Mouse (Mus musculus) intestine, postnatal 0 days (tissue): ENCODE data around the gene Tmem115. TPM values are rescaled to one million over a fixed set of nuclear protein-coding genes. Genes with fewer than 3 reads are reported as not detected.
"Not testable (repeated sequence)": the region's sequence is repeated elsewhere in the genome, so short reads cannot be mapped to it uniquely, and the experiment has no call there.

ENCODE experiments used
- ATAC-seq: fragments of 200-750 bp; cut with Nextera tagmentation; 2 replicates; pipeline ENCODE4 v1.8.0; 2017; ENCODE audit warnings: mild to moderate bottlenecking, moderate TSS enrichment, moderate library complexity
- H3K27ac ChIP-seq: fragments of 300-500 bp; sonication (generic); 2 replicates; pipeline ENCODE4 v1.5.1; 2014; ENCODE audit warnings: mild to moderate bottlenecking, low read depth, low read length, moderate library complexity
- H3K27me3 ChIP-seq: fragments of 300-500 bp; sonication (generic); replicated peaks from 2 replicates; pipeline ENCODE4 v1.6.1; 2014; ENCODE audit warnings: low read length, mixed read lengths; ENCODE audit not compliant: control insufficient read depth, insufficient read depth
- H3K36me3 ChIP-seq: fragments of 300-500 bp; sonication (generic); 2 replicates; pipeline ENCODE4 v1.6.1; 2014; ENCODE audit warnings: mild to moderate bottlenecking, moderate library complexity; ENCODE audit not compliant: control insufficient read depth, insufficient read depth
- H3K4me1 ChIP-seq: fragments of 300-500 bp; sonication (generic); replicated peaks from 2 replicates; pipeline ENCODE4 v1.6.1; 2014; ENCODE audit warnings: antibody characterized with exemption, low read length, mixed read lengths; ENCODE audit not compliant: control insufficient read depth, insufficient read depth
- H3K4me2 ChIP-seq: fragments of 300-500 bp; sonication (generic); replicated peaks from 2 replicates; pipeline ENCODE4 v1.6.1; 2014; ENCODE audit warnings: low read depth, mild to moderate bottlenecking, moderate library complexity
- H3K4me3 ChIP-seq: fragments of 300-500 bp; sonication (generic); 2 replicates; pipeline ENCODE4 v1.5.1; 2014; ENCODE audit warnings: low read depth, low read length
- H3K9ac ChIP-seq: fragments of 300-500 bp; sonication (generic); 2 replicates; pipeline ENCODE4 v1.6.1; 2014; ENCODE audit warnings: mild to moderate bottlenecking, low read depth, low read length
- H3K9me3 ChIP-seq: fragments of 300-500 bp; sonication (generic); 2 replicates; pipeline ENCODE4 v1.6.1; 2016; ENCODE audit warnings: mixed run types; ENCODE audit not compliant: control insufficient read depth
- CTCF ChIP-seq: sonication (generic); IDR thresholded peaks from 2 replicates; pipeline ENCODE4 v1.5.1; 2016; ENCODE audit warnings: low read depth, mild to moderate bottlenecking, control low read depth, antibody characterized with exemption, moderate library complexity
- WGBS: fragments of 180-500 bp; shearing (Covaris S2); extraction: QIAGEN DNeasy Blood & Tissue Kit; methylation state at CpG from one replicate; pipeline ENCODE4 v1.1.7; 2014; 5-methylcytosine and 5-hydroxymethylcytosine counted together
- polyA plus RNA-seq: library from polyadenylated mRNA; unstranded; fragments of >200 nt; fragmentation: Nextera tagmentation; extraction: Ambion mirVana; gene quantifications from 2 replicates; pipeline ENCODE4 v1.2.1, GENCODE M21; 2015

Tmem115 gene
- polyA plus RNA-seq, 1 experiment from 2014 or later, result 38.0 TPM

GRCm38 (mm10) chr9:107554319-107554825, 20.6 kb downstream of the Tmem115 start:
- Histone ChIP-seq H3K9me3 (no peaks in the 10 kb centered on the region), H3K9ac (peak overlapping the region; percentile 73), H3K4me1 (peaks cover 17% of the 10 kb centered on the region)

DNA sequence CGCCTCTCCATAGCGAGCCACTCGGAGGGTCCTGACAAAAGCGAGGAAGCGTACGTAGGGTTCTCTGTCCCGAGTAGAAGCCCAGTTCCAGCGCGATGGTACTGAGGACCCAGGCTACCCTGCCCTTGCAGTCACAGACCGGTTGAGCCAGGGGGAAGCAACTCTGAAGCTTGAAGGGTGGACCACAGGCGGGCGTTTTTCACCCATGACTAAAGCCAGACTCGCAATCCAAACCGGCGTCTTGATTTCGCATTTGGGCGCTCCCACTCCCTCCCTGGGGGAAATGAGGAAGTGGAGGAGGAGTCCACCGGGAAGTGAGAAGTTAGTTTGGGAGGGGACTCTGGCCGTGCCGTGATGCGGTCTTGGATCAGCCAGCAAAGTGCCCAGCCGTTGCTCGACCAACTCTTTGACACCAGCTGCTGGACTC, 21.3 kb downstream of the Tmem115 start:
- TF ChIP-seq CTCF, result no peak
- WGBS, result under 1% methylated on average over 23 of the region's 23 CpGs
- H3K36me3 ChIP-seq, result peaks cover 31% of the 10 kb centered on the region
- ATAC-seq, result peak; percentile 3; the same call in 1 of the 2 replicates
- peaks cover 17% of the 10 kb centered on the region for H3K4me1 ChIP-seq
- H3K4me3 ChIP-seq, result peak overlapping the region; percentile 76
- peak overlapping the region; percentile 73 for H3K9ac ChIP-seq
- no peaks in the 10 kb centered on the region for H3K27me3 ChIP-seq
- H3K4me2 ChIP-seq, result peak overlapping the region; percentile 77
- H3K9me3 ChIP-seq, result no peaks in the 10 kb centered on the region
- H3K27ac ChIP-seq, result peak overlapping the region; percentile 96

More at GRCm38 (mm10) chr9:107554319-107554825, 20.6 kb downstream of the Tmem115 start:
- H3K27me3 ChIP-seq, result no peaks in the 10 kb centered on the region
- peak; percentile 91 for ATAC-seq
- peaks cover 24% of the 10 kb centered on the region for H3K36me3 ChIP-seq
- peak overlapping the region; percentile 76 for H3K4me3 ChIP-seq
- WGBS, result under 1% methylated on average over 53 of the region's 53 CpGs
- TF ChIP-seq CTCF, result peak; percentile 43
- peak overlapping the region; percentile 96 for H3K27ac ChIP-seq
- H3K4me2 ChIP-seq, result peak overlapping the region; percentile 77

- no peaks in the 10 kb centered on the region for H3K9me3 ChIP-seq
- peak overlapping the region; percentile 77 for H3K4me2 ChIP-seq
- 19% methylated on average over 2 of the region's 2 CpGs for WGBS
- peak overlapping the region; percentile 73 for H3K9ac ChIP-seq
- H3K36me3 ChIP-seq, result peaks cover 36% of the 10 kb centered on the region
- no peak for ATAC-seq
- peak overlapping the region; percentile 96 for H3K27ac ChIP-seq
- no peaks in the 10 kb centered on the region for H3K27me3 ChIP-seq
- peak overlapping the region; percentile 76 for H3K4me3 ChIP-seq
- TF ChIP-seq CTCF, result no peak
- peaks cover 17% of the 10 kb centered on the region for H3K4me1 ChIP-seq
Measured at GRCm38 (mm10) chr9:107555701-107556100, 22.0 kb downstream of the Tmem115 start.

DNA sequence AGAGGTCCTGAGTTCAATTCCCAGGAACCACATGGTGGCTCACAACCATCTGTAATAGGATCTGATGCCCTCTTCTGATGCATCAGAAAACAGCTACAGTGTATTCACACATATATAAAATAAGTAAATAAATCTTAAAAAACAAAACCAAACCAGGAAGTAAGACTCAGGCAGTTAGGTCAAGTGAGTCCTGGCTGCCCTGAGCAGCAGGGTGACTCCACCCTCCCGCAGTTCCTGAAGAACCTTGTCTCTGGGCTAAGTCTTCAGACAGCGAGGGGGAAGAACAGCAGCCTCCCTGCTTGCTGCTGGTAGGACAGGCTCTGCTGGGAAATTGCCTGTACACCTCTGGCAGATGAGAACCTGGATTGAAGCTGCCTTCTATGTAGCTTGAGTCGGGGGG, 22.6 kb downstream of the Tmem115 start:
- Histone ChIP-seq H3K9ac (no peak overlapping the region), H3K27me3 (no peaks in the 10 kb centered on the region), H3K4me2 (peak overlapping the region; percentile 77), H3K4me1 (peaks cover 14% of the 10 kb centered on the region), H3K4me3 (no peak overlapping the region), H3K27ac (0 out of 2 replicates have a peak overlapping the region, but pooled peaks have one; percentile 96), H3K36me3 (peaks cover 42% of the 10 kb centered on the region), H3K9me3 (no peaks in the 10 kb centered on the region)
- 44% methylated on average over 3 of the region's 3 CpGs for WGBS
- TF ChIP-seq CTCF, result no peak
- no peak for ATAC-seq

DNA sequence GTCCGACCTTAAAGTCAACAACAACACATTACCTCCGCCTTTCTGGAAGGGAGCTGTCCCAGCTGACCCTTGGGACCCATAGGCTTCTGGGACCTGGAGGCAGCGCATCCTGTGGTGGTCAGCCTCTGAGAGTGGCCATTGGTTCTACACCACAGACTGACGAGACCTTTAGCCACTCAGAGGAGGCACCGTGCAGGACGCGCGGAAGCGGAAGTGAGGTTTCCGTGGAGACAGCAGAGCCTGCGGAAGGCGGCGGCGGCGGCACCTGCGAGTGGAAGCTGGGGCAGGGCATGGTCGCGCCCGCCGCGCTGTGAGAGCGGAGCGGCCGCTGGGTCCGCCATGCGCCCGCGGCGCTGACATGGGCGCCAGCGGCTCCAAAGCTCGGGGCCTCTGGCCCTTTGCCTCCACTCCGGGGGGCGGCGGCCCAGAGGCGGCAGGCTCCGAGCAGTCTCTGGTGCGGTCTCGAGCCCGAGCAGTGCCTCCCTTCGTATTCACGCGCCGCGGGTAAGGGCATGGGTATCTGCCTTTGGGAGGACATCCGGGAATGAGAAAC, 29.4 kb downstream of the Tmem115 start, which contains the start of gene Tusc2:
Tusc2 (plus strand) TSS at position 227 of the 553 bp plus-strand sequence.
- Histone ChIP-seq H3K4me1 (peaks cover 12% of the 10 kb centered on the region; the same call in 1 of the 2 replicates), H3K9me3 (no peaks in the 10 kb centered on the region), H3K9ac (peak within 1 kb of the TSS; percentile 69), H3K4me2 (peak within 1 kb of the TSS; percentile 95), H3K36me3 (peaks cover 42% of the 10 kb centered on the region), H3K27ac (peak within 1 kb of the TSS; percentile 60), H3K27me3 (no peaks in the 10 kb centered on the region), H3K4me3 (peak within 1 kb of the TSS; percentile 87)
- TF ChIP-seq CTCF, result no peak
- WGBS, result under 1% methylated on average over 46 of the region's 46 CpGs
- ATAC-seq, result peak; percentile 88

DNA sequence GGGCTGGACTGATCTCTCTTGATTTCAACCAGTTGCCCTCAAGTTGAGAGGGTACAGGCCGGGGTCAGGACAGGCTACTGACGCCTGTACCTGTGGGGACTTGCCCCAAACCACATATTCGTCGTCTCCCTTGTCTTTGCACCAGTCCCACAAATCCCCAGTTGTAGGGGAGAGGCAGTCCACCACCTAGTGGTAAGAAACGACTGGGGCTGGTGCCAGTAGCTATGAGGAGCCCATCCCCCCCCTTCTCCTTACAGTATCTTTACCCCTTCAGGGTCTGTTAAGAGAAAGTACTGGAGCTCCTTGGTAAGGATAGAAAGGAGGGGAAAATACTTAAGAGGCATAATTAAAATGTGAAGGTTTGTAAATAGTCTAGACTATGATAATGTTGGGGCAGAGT, 31.8 kb downstream of the Tmem115 start:
- H3K36me3 ChIP-seq, result peaks cover 19% of the 10 kb centered on the region
- WGBS, result 47% methylated on average over 5 of the region's 5 CpGs
- peak overlapping the region; percentile 37 for H3K27ac ChIP-seq
- not testable (repeated sequence) for H3K9me3 ChIP-seq, H3K9ac ChIP-seq, H3K27me3 ChIP-seq, H3K4me3 ChIP-seq, ATAC-seq
- TF ChIP-seq CTCF, result peak; percentile 59
- H3K4me2 ChIP-seq, result peak overlapping the region; percentile 81; the same call in 1 of the 2 replicates
- peaks cover 12% of the 10 kb centered on the region; the same call in 1 of the 2 replicates for H3K4me1 ChIP-seq
